ENCODE assay signal across 8 mouse cellular contexts in the genomic region with DNA sequence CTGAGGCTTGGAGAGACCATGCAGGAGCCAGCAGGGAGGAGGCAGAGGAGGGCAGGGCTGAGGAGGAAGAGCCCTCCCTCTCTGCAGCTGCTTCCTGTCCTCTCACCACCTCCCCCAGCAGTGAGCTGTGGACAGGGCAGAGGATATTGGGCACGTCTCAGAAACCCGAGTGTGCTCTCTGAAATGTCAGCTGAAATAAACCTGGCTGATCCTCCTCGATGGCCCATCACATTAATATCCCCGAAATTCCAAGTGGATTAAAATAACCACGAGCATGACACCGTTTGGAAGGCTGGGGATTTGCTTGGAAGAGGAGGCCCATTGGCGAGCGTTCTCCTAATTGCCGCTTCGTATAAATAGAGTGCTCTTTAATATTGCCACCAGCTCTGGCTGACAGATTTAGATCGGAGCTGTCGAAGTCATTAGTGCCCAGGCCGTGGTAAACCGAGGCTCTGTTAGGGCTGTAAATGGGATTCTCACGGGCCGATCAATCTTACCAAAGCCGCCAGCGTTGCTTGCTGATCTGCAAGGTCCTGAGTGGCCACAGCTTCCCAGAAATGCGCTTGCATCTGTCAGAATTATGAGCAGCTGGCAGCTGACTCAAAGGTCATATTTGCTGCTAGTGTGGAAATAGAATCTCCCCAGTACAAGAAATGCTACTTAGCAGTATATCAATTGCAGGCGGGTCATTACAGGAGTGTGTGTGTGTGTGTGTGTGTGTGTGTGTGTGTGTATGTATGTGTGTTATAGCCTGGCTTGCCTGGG.
A peak's percentile ranks its signal among the peaks of the same experiment; 100 is the strongest.
DNase-seq lines count a peak whose midpoint lies in the region; ATAC-seq lines count a peak whose summit lies in the region.

No protein-coding gene starts in this region.

- H3K27ac ChIP-seq in limb, embryonic 15.5 days = peak overlapping the region; percentile 61

- no peak overlapping the region for H3K4me3 ChIP-seq in limb, embryonic 15.5 days

- no peaks in the 10 kb centered on the region for H3K9me3 ChIP-seq in limb, embryonic 15.5 days

- peak overlapping the region; percentile 17; the same call in 1 of the 2 replicates for H3K4me2 ChIP-seq in limb, embryonic 15.5 days

- H3K27me3 ChIP-seq in limb, embryonic 15.5 days = no peaks in the 10 kb centered on the region

- 27% methylated on average over 20 of the region's 20 CpGs for WGBS in limb, embryonic 15.5 days

- H3K36me3 ChIP-seq in limb, embryonic 15.5 days = no peaks in the 10 kb centered on the region

- DNase-seq in adrenal gland, adult (ENCODE audit: inconsistent age in 2 of 2, low spot score in 1 of 2) = peak; percentile 51 to 90
- peak; percentile 34 for DNase-seq in embryo, embryonic 10.5 days (ENCODE audit: low spot score)
- peak; percentile 25 for DNase-seq in heart, postnatal 4 days
- DNase-seq in cerebellum, postnatal 10 days = no peak
- no peak for DNase-seq in urinary bladder, adult 18-20 months (ENCODE audit: low spot score in 2 of 2)

- 0 out of 2 replicates have a peak overlapping the region, but pooled peaks have one; percentile 4 for H3K9ac ChIP-seq in limb, embryonic 15.5 days

- peaks cover 14% of the 10 kb centered on the region for H3K4me1 ChIP-seq in limb, embryonic 15.5 days

- ATAC-seq in limb, embryonic 15.5 days (ENCODE audit: insufficient number of reproducible peaks, low FRiP score, low TSS enrichment, low read depth) = peak; percentile 61; the same call in 1 of the 2 replicates
- ATAC-seq in erythroblast, adult 5-6 weeks (replicated peaks; ENCODE audit: low FRiP score, poor library complexity, severe bottlenecking) = no peak
- no peak for ATAC-seq in cerebellum, adult (ENCODE audit: insufficient number of reproducible peaks, low FRiP score, low TSS enrichment)

Comparison
In these comparisons a context has a peak if more than half of its experiments do, and no peak if none do; other contexts are left out.
1. DNase-seq: peak in adrenal gland, adult (2 of 2), embryo, embryonic 10.5 days (single experiment) and heart, postnatal 4 days (single experiment); none in cerebellum, postnatal 10 days (0 of 2) and urinary bladder, adult 18-20 months (0 of 2).